Mouse (Mus musculus) heart, adult 2 months (tissue): ENCODE results near the gene Mfsd12. TPM values are rescaled to one million over a fixed set of nuclear protein-coding genes. Genes with fewer than 3 reads are reported as not detected.

Experiments used
- DNase-seq, 2 experiments: peaks; one replicate each; pipeline ENCODE4 v3.0.0; 2021
- H3K27ac ChIP-seq: fragments of 200-600 bp; 2 replicates; pipeline ENCODE4 v1.8.1; 2022
- H3K27me3 ChIP-seq: fragments of 200-500 bp; 2 replicates; pipeline ENCODE4 v1.6.1; 2012; ENCODE audit warnings: mild to moderate bottlenecking, low read length, inconsistent platforms, mixed read lengths; ENCODE audit not compliant: control insufficient read depth, insufficient read depth
- H3K36me3 ChIP-seq: fragments of 200-500 bp; 2 replicates; pipeline ENCODE4 v1.6.1; 2012; ENCODE audit warnings: low read length, inconsistent platforms; ENCODE audit not compliant: control insufficient read depth, insufficient read depth
- H3K4me1 ChIP-seq: fragments of 200-500 bp; 2 replicates; pipeline ENCODE4 v1.6.1; 2011; ENCODE audit warnings: low read length; ENCODE audit not compliant: control insufficient read depth, insufficient read depth
- H3K4me3 ChIP-seq: fragments of 200-600 bp; 2 replicates; pipeline ENCODE4 v1.8.1; 2022
- H3K79me2 ChIP-seq: fragments of 200-500 bp; replicated peaks from 2 replicates; pipeline ENCODE4 v1.6.1; 2012; ENCODE audit warnings: mild to moderate bottlenecking, inconsistent platforms, low read length, moderate library complexity, mixed read lengths; ENCODE audit not compliant: control insufficient read depth, insufficient read depth
- H3K9ac ChIP-seq: fragments of 200-500 bp; 2 replicates; pipeline ENCODE4 v1.6.1; 2012; ENCODE audit warnings: low read depth, mild to moderate bottlenecking, control low read depth, inconsistent platforms, low read length, mixed read lengths
- CTCF ChIP-seq: fragments of 200-600 bp; IDR thresholded peaks from 2 replicates; pipeline ENCODE4 v1.8.1; 2022; ENCODE audit warnings: antibody characterized with exemption, mild to moderate bottlenecking, moderate library complexity
- EP300 ChIP-seq: fragments of 200-500 bp; IDR thresholded peaks from 2 replicates; pipeline ENCODE4 v1.6.1; 2011; ENCODE audit warnings: low read depth, low read length, control low read depth; ENCODE audit not compliant: insufficient read depth
- POLR2A ChIP-seq: fragments of 200-500 bp; IDR thresholded peaks from 2 replicates; pipeline ENCODE4 v1.6.1; 2011; ENCODE audit warnings: mild to moderate bottlenecking, low read depth, low read length, control low read depth; ENCODE audit not compliant: insufficient read depth
- WGBS: fragments of 180-500 bp; shearing (Covaris S2); methylation state at CpG from one replicate; pipeline ENCODE4 v1.1.7; 2018; 5-methylcytosine and 5-hydroxymethylcytosine counted together
- intact Hi-C: fragments of 180-260 bp; cut with DNase I; formaldehyde crosslinking; loops from one replicate; pipeline ENCODE4 v1.15.1; 2025
- polyA plus RNA-seq: library from polyadenylated mRNA; depleted of rRNA; stranded (reverse); fragments of >200 nt; gene quantifications from 2 replicates; pipeline ENCODE4 v1.2.3, GENCODE M21; 2012
- total RNA-seq, 2 experiments: library from RNA; stranded (reverse); gene quantifications; 2 replicates each; pipeline ENCODE4 v1.2.3; 2021

Mfsd12 gene
- total and polyA plus RNA-seq, 3 experiments = 9.6 to 11.1 (median 10.6) TPM

DNA sequence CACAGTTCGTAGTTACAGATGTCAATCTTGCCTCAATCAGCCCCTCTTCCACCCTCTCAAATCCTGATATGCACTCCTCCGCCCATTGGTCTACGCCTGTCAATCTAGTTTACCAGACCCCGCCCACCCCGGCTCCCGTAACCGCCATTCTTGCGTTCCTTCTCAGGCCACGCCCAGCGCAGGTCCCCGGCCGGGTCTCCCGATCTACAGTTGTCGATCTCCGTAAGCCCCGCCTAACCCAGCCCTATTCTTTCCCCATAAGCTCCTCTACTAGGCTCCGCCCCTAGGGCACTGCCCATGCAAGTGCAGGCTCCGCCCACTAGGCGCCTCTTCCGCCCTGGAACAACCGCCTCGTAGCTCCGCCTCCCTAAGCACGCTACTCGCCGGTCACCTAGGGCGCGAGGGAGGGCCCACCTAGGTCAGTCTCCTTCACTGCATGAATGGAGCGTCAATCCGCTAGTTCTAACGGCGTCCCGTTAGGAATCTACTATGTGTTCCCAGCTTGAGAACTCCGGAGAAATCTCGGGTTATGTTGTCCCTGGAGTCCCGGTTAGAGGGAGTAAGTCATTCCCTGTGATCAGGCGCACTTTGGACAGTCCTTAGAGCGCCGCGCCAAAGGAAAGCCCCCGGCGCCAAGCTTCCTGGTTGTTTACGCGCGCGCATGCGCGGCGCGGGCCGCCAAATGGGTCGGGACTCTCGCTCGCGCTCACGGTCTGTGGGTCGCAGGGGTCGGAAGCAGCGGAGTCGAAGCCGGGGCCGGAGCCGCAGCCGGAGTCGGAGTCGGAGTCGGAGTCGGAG lies 36.5 kb upstream of the Mfsd12 start, which contains the start of gene Cactin:
Gene Cactin (plus strand): TSS at position 554 of the 798 bp plus-strand sequence.
- TF ChIP-seq EP300 = 0 out of 2 replicates have a peak, but pooled peaks have one; percentile 26
- peak; percentile 72 for TF ChIP-seq POLR2A
- peak; percentile 59 for TF ChIP-seq CTCF
- H3K4me3 ChIP-seq = peak within 1 kb of the TSS; percentile 79
- DNase-seq = peak; percentile 95 to 100
- H3K36me3 ChIP-seq = no peaks in the 10 kb centered on the region; the same call in 1 of the 2 replicates
- H3K79me2 ChIP-seq = no peaks in the 10 kb centered on the region; the same call in 1 of the 2 replicates
- H3K4me1 ChIP-seq = peaks cover 6% of the 10 kb centered on the region
- peak within 1 kb of the TSS; percentile 99 for H3K27ac ChIP-seq
- WGBS = under 1% methylated on average over 68 of the region's 68 CpGs
- intact Hi-C loops = loop anchor here (1.0 to 2.0 kb wide), 2 partner anchors 21 to 30 kb away; partner anchors contain the start of gene Hmg20b
- H3K9ac ChIP-seq = peak within 1 kb of the TSS; percentile 88
- H3K27me3 ChIP-seq = no peaks in the 10 kb centered on the region

GRCm38 (mm10) chr10:81321436-81321835 lies 35.9 kb upstream of the Mfsd12 start:
- Histone ChIP-seq H3K4me1 (peaks cover 9% of the 10 kb centered on the region), H3K79me2 (no peaks in the 10 kb centered on the region; the same call in 1 of the 2 replicates), H3K4me3 (peak overlapping the region; percentile 79), H3K27ac (peak overlapping the region; percentile 99), H3K27me3 (no peaks in the 10 kb centered on the region), H3K9ac (peak overlapping the region; percentile 88), H3K36me3 (no peaks in the 10 kb centered on the region; the same call in 1 of the 2 replicates)
- WGBS = 2% methylated on average over 20 of the region's 20 CpGs
- intact Hi-C loops = loop anchor here (2.0 kb wide), 1 partner anchor 29 kb away; the partner anchor contains the start of gene Hmg20b
- no peak for TF ChIP-seq CTCF
- TF ChIP-seq POLR2A = no peak
- no peak for TF ChIP-seq EP300
- DNase-seq = no peak

DNA sequence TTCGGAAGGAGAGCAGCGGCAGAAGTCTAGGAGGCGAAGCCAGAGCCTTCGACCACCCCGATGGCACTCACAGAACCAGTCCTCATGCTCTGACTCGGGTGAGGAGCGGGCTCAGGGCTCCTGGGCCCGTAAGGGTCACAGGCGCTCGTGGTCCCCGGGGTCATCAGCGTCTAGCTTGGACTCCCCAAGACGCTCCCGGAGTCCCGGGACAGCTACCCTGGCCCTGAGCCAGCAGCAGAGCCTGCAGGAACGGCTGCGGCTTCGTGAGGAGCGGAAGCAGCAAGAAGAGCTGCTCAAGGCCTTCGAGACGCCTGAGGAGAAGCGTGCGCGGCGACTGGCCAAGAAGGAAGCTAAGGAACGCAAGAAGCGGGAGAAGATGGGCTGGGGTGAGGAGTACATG lies 34.8 kb upstream of the Mfsd12 start:
- peaks cover 13% of the 10 kb centered on the region for H3K4me1 ChIP-seq
- H3K36me3 ChIP-seq = no peaks in the 10 kb centered on the region; the same call in 1 of the 2 replicates
- H3K27ac ChIP-seq = no peak overlapping the region
- TF ChIP-seq POLR2A (no peak), CTCF (no peak), EP300 (no peak)
- no peak for DNase-seq
- no peaks in the 10 kb centered on the region; the same call in 1 of the 2 replicates for H3K79me2 ChIP-seq
- no peak overlapping the region for H3K9ac ChIP-seq
- intact Hi-C loops = no loop called here
- peak overlapping the region; percentile 79; the same call in 1 of the 2 replicates for H3K4me3 ChIP-seq
- no peaks in the 10 kb centered on the region for H3K27me3 ChIP-seq
- WGBS = 81% methylated on average over 27 of the region's 27 CpGs

- Histone ChIP-seq H3K27me3 (no peaks in the 10 kb centered on the region), H3K4me3 (no peak overlapping the region), H3K4me1 (peaks cover 18% of the 10 kb centered on the region), H3K9ac (no peak overlapping the region), H3K79me2 (no peaks in the 10 kb centered on the region; the same call in 1 of the 2 replicates), H3K27ac (no peak overlapping the region), H3K36me3 (no peaks in the 10 kb centered on the region; the same call in 1 of the 2 replicates)
- WGBS = 86% methylated on average over 23 of the region's 23 CpGs
- intact Hi-C loops = no loop called here
- DNase-seq = no peak
- TF ChIP-seq POLR2A = no peak
- TF ChIP-seq CTCF = no peak
- TF ChIP-seq EP300 = no peak
These were observed 34.0 kb upstream of the Mfsd12 start for GRCm38 (mm10) chr10:81323141-81323775.

DNA sequence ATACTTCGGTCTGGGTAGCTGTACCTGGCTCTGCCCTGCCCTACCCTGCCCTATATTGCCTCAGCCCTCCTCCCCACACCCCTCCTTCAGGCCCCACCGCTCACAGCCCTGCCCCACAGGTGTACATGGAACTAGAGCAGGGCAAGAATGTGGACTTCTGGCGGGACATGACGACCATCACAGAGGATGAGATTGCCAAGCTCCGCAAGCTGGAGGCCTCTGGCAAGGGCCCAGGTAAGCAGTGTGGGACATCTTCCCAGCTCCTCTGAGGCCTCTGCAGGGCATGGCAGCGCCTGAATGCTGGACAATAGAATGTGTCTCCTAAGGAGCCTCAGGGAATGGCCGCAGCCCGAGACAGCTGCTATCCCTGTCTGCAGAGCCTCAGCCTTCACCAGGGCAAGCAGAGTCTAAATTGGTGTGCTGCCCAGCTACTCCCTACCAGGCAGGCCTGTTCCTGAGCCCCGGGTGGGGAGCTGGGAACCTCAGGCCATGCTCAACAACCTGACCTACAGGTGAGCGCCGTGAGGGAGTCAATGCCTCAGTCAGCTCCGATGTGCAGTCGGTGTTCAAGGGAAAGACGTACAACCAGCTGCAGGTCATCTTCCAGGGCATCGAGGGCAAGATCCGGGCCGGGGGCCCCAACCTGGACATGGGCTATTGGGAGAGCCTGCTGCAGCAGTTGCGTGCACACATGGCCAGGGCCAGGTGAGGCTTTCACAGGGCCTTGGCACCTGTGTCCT lies 33.3 kb upstream of the Mfsd12 start:
- Histone ChIP-seq H3K27ac (no peak overlapping the region), H3K4me3 (no peak overlapping the region), H3K79me2 (no peaks in the 10 kb centered on the region; the same call in 1 of the 2 replicates), H3K36me3 (no peaks in the 10 kb centered on the region; the same call in 1 of the 2 replicates), H3K27me3 (no peaks in the 10 kb centered on the region), H3K9ac (no peak overlapping the region), H3K4me1 (peaks cover 23% of the 10 kb centered on the region)
- WGBS = 89% methylated on average over 18 of the region's 18 CpGs
- no peak for DNase-seq
- TF ChIP-seq POLR2A (no peak), EP300 (no peak), CTCF (no peak)
- intact Hi-C loops = no loop called here
